Mouse (Mus musculus) embryonic facial prominence, embryonic 11.5 days (tissue): ENCODE data around the gene Tmem50a. TPM values are rescaled to one million over a fixed set of nuclear protein-coding genes. Genes with fewer than 3 reads are reported as not detected.
A peak's percentile ranks its signal among the peaks of the same experiment; 100 is the strongest.

ENCODE experiments used
- ATAC-seq: fragments of 200-750 bp; cut with Nextera tagmentation; replicated peaks from 2 replicates; pipeline ENCODE4 v1.8.0; 2017; ENCODE audit warnings: low read depth; ENCODE audit not compliant: insufficient number of reproducible peaks, low FRiP score, low TSS enrichment
- DNase-seq: peaks from one replicate; pipeline ENCODE4 v3.0.0-alpha.2; 2015; ENCODE audit warnings: low spot score
- H3K27ac ChIP-seq: fragments of 300-500 bp; sonication (generic); replicated peaks from 2 replicates; pipeline ENCODE4 v1.5.1; 2014; ENCODE audit warnings: mild to moderate bottlenecking, low read depth, low read length, control low read depth
- H3K27me3 ChIP-seq: fragments of 300-500 bp; sonication (generic); 2 replicates; pipeline ENCODE4 v1.6.1; 2014; ENCODE audit warnings: mild to moderate bottlenecking, low read length, moderate library complexity, mixed read lengths; ENCODE audit not compliant: control insufficient read depth, insufficient read depth
- H3K36me3 ChIP-seq: fragments of 300-500 bp; sonication (generic); replicated peaks from 2 replicates; pipeline ENCODE4 v1.6.1; 2014; ENCODE audit warnings: low read depth, mild to moderate bottlenecking, low read length, moderate library complexity, mixed read lengths; ENCODE audit not compliant: control insufficient read depth, insufficient read depth
- H3K4me1 ChIP-seq: fragments of 300-500 bp; sonication (generic); 2 replicates; pipeline ENCODE4 v1.6.1; 2014; ENCODE audit warnings: low read length, mixed read lengths; ENCODE audit not compliant: control insufficient read depth, insufficient read depth
- H3K4me2 ChIP-seq: fragments of 300-500 bp; sonication (generic); 2 replicates; pipeline ENCODE4 v1.6.1; 2014; ENCODE audit warnings: low read depth, mild to moderate bottlenecking, control low read depth, low read length, moderate library complexity
- H3K4me3 ChIP-seq: fragments of 300-500 bp; sonication (generic); 2 replicates; pipeline ENCODE4 v1.5.1; 2014; ENCODE audit warnings: low read depth, low read length, control low read depth
- H3K9ac ChIP-seq: fragments of 300-500 bp; sonication (generic); replicated peaks from 2 replicates; pipeline ENCODE4 v1.6.1; 2014; ENCODE audit warnings: mild to moderate bottlenecking, control low read depth, low read length
- H3K9me3 ChIP-seq: fragments of 300-500 bp; sonication (generic); replicated peaks from 2 replicates; pipeline ENCODE4 v1.6.1; 2016; ENCODE audit warnings: mild to moderate bottlenecking, low read length, inconsistent platforms, mixed read lengths; ENCODE audit not compliant: control insufficient read depth
- WGBS: fragments of 180-500 bp; shearing (Covaris S2); extraction: QIAGEN DNeasy Blood & Tissue Kit; methylation state at CpG from one replicate; pipeline ENCODE4 v1.1.7; 2014; 5-methylcytosine and 5-hydroxymethylcytosine counted together
- polyA plus RNA-seq: library from polyadenylated mRNA; unstranded; fragments of >200 nt; fragmentation: Nextera tagmentation; extraction: Ambion mirVana; gene quantifications from 2 replicates; pipeline ENCODE4 v1.2.1, GENCODE M21; 2014

Tmem50a gene
- polyA plus RNA-seq, 1 experiment from 2014 or later = 148 TPM

DNA sequence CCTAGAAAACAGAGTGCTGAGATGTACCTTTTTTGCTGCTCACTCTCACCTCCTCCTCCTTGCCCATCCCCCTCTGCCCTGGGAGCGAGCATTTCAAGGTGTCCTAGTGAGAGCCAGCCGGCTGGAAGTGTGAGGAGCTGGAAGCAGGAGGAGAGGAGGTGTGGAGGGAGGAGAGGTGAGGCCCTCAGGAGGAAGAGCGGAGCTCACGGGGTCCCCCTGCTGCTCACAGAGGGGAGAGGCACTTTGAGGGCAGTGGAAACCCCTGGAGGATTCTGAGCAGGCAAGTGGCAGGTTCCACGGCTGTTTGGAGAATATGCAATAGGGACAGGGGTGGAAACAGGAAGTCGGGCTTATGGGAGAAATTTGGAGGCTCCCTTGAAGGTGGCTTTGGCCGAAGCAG lies 31.6 kb downstream of the Tmem50a start:
- no peak overlapping the region for H3K4me2 ChIP-seq
- no peak overlapping the region for H3K27ac ChIP-seq
- H3K4me1 ChIP-seq = no peaks in the 10 kb centered on the region
- DNase-seq = peak; percentile 57
- no peaks in the 10 kb centered on the region for H3K27me3 ChIP-seq
- no peaks in the 10 kb centered on the region for H3K9me3 ChIP-seq
- no peak overlapping the region for H3K4me3 ChIP-seq
- 34% methylated on average over 7 of the region's 7 CpGs for WGBS
- H3K9ac ChIP-seq = no peak overlapping the region
- ATAC-seq = no peak
- no peaks in the 10 kb centered on the region for H3K36me3 ChIP-seq

DNA sequence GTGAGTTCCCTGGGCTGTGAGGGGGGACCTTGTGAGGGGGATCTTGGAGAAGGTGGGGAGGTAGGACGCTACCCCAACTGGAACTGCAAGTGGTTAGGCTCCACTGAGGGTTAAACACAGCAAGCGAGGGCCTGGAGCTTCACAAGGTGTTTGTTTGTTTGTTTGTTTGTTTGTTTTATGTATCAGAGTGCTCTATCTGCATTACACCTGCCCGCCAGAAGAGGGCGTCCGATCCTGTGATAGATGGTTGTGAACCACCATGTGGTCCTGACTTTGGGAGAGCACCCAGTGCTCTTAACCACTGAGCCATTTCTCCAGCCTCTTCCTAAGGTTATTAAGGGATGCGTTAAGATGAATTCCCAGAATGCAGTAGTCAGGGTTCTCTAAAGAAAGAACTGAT lies 34.8 kb downstream of the Tmem50a start:
- Histone ChIP-seq H3K4me1 (no peaks in the 10 kb centered on the region), H3K4me3 (peak overlapping the region; percentile 26; the same call in 1 of the 2 replicates), H3K36me3 (no peaks in the 10 kb centered on the region), H3K9me3 (no peaks in the 10 kb centered on the region), H3K4me2 (peak overlapping the region; percentile 58; the same call in 1 of the 2 replicates), H3K27ac (no peak overlapping the region), H3K27me3 (no peaks in the 10 kb centered on the region), H3K9ac (no peak overlapping the region; the same call in 1 of the 2 replicates)
- 37% methylated on average over 6 of the region's 6 CpGs for WGBS
- no peak for DNase-seq
- no peak for ATAC-seq

DNA sequence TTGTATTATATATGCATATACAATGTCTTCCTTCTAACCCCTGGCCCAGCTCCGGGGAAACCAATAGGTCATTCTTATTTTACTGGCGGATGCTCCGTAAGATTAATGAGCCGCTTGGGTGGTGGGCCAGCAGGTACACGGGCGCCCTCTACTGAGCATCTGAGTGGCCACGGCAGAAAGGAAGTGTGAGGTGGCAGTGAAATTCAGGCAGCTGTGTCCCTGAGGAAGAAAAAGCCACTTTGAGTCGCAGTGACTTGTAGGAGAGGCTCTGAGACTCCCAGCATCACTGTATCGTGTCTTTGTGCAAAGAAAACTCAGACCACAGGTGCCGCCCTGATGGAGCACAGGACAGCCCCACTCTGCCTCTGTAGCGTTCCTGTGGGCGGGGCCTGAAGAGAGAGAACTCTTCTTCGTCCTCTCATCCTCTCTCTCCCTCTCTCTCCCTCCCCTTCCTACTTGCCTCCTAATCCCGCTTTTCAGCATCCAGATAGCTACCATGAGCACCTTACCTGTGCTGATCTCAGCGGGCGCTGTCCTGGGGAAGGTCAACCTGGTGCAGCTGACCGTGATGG lies 35.3 kb downstream of the Tmem50a start:
- peak overlapping the region; percentile 58 for H3K4me2 ChIP-seq
- H3K4me1 ChIP-seq = no peaks in the 10 kb centered on the region
- no peaks in the 10 kb centered on the region for H3K9me3 ChIP-seq
- no peak for ATAC-seq
- 3% methylated on average over 17 of the region's 17 CpGs for WGBS
- no peak overlapping the region for H3K27ac ChIP-seq
- no peaks in the 10 kb centered on the region for H3K27me3 ChIP-seq
- peak overlapping the region; percentile 26; the same call in 1 of the 2 replicates for H3K4me3 ChIP-seq
- DNase-seq = peak; percentile 82
- no peak overlapping the region; the same call in 1 of the 2 replicates for H3K9ac ChIP-seq
- H3K36me3 ChIP-seq = no peaks in the 10 kb centered on the region

DNA sequence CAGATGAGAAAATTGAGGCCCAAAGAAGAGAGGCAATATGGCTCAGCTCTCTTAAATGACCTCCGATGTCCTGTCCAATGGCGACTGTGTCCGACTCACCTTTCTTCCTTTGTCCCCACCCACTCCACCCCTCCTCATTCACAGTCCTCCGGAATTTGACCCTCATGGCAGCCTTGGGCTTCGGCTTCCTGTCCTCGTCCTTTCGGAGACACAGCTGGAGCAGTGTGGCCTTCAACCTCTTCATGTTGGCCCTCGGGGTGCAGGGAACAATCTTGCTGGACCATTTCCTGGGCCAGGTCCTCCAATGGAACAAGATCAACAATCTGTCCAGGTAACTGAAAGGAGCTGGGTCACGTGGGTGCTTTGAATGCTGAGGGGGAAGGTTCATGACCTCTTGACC lies 38.7 kb downstream of the Tmem50a start:
- Histone ChIP-seq H3K27me3 (no peaks in the 10 kb centered on the region), H3K4me1 (no peaks in the 10 kb centered on the region), H3K4me3 (no peak overlapping the region), H3K9ac (no peak overlapping the region), H3K4me2 (no peak overlapping the region), H3K9me3 (no peaks in the 10 kb centered on the region), H3K36me3 (no peaks in the 10 kb centered on the region), H3K27ac (no peak overlapping the region)
- DNase-seq (no peak), ATAC-seq (no peak)
- WGBS = 74% methylated on average over 9 of the region's 9 CpGs

DNA sequence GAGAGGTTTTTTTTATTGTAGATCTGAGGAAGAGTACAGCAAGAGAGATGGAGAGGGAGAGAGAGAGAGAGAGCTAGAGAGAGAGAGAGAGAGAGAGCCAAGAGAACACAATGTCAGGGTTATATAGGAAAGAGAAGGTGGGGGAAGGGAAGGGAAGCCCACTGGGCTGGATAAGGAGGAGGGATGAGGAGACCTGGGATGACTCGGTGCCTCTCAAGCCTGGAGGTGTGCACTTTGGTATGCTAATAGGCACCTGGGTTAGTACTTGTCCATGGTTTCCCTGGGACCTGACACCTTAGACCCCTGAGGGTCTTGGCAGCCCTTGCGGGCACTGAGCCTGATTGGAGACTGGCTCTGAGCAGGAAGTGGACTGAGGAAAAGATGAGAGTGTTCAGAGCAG lies 42.9 kb downstream of the Tmem50a start:
- no peak overlapping the region for H3K4me3 ChIP-seq
- ATAC-seq (no peak), DNase-seq (no peak)
- no peaks in the 10 kb centered on the region for H3K9me3 ChIP-seq
- no peak overlapping the region for H3K4me2 ChIP-seq
- H3K27me3 ChIP-seq = 0 out of 2 replicates have a peak, but pooled peaks cover 5% of the 10 kb centered on the region
- 39% methylated on average over 2 of the region's 2 CpGs for WGBS
- H3K9ac ChIP-seq = no peak overlapping the region
- H3K36me3 ChIP-seq = no peaks in the 10 kb centered on the region
- no peaks in the 10 kb centered on the region; the same call in 1 of the 2 replicates for H3K4me1 ChIP-seq
- no peak overlapping the region for H3K27ac ChIP-seq

DNA sequence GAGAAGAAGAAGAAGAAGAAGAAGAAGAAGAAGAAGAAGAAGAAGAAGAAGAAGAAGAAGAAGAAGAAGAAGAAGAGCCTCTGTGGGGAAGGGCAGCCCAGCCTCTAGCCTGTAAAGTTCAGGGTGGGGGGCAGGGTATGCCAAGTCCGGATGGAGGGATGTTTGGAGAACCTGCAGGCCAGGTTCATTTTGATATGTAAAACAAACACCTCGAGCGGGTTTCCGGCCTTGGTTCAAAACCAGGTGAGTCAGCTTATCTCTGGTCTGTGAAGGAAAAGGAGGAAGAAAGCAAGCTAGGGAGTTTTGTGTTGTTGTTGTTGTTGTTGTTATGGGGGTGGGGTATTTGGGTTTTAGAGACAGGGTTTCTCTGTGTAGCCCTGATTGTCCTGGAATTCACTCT lies 43.3 kb downstream of the Tmem50a start:
- no peaks in the 10 kb centered on the region for H3K36me3 ChIP-seq
- DNase-seq (no peak), ATAC-seq (no peak)
- H3K27me3 ChIP-seq = 0 out of 2 replicates have a peak, but pooled peaks cover 5% of the 10 kb centered on the region
- no peak overlapping the region for H3K4me3 ChIP-seq
- H3K9me3 ChIP-seq = no peaks in the 10 kb centered on the region
- no peaks in the 10 kb centered on the region; the same call in 1 of the 2 replicates for H3K4me1 ChIP-seq
- no peak overlapping the region for H3K4me2 ChIP-seq
- 44% methylated on average over 4 of the region's 4 CpGs for WGBS
- no peak overlapping the region for H3K27ac ChIP-seq
- no peak overlapping the region for H3K9ac ChIP-seq

DNA sequence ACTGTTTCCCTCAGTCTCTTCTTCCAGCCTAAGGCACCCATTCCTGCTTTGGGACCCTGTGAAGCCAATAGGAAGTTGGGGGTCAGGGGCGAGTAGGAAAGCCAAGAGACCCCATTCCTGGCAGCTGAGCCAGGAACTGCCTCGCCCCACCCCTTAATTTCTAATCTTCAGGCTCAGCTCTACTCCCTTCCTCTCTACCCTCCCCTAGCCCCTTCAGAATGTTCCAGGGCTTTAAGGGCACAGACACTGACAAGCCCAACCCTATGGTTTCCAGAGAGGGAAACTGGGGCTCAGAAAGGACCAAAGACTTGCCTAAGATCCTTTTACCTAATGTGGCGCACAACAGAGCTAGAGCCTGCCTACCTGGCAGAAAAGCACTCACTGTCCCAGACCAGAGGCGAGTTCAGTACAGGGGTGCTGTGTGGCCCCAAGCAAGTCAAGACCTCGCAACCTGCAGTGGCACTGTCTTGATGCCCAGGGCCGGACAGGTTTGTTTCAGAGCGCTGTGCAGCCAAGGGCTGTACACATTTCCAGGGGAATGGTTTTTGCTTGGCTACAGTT lies 44.9 kb downstream of the Tmem50a start:
- ATAC-seq = no peak
- WGBS = 42% methylated on average over 7 of the region's 7 CpGs
- Histone ChIP-seq H3K9ac (peak overlapping the region; percentile 18; the same call in 1 of the 2 replicates), H3K9me3 (no peaks in the 10 kb centered on the region), H3K27me3 (0 out of 2 replicates have a peak, but pooled peaks cover 5% of the 10 kb centered on the region), H3K27ac (no peak overlapping the region), H3K4me3 (0 out of 2 replicates have a peak overlapping the region, but pooled peaks have one; percentile 1), H3K4me2 (peak overlapping the region; percentile 28; the same call in 1 of the 2 replicates), H3K36me3 (no peaks in the 10 kb centered on the region), H3K4me1 (no peaks in the 10 kb centered on the region; the same call in 1 of the 2 replicates)
- no peak for DNase-seq

DNA sequence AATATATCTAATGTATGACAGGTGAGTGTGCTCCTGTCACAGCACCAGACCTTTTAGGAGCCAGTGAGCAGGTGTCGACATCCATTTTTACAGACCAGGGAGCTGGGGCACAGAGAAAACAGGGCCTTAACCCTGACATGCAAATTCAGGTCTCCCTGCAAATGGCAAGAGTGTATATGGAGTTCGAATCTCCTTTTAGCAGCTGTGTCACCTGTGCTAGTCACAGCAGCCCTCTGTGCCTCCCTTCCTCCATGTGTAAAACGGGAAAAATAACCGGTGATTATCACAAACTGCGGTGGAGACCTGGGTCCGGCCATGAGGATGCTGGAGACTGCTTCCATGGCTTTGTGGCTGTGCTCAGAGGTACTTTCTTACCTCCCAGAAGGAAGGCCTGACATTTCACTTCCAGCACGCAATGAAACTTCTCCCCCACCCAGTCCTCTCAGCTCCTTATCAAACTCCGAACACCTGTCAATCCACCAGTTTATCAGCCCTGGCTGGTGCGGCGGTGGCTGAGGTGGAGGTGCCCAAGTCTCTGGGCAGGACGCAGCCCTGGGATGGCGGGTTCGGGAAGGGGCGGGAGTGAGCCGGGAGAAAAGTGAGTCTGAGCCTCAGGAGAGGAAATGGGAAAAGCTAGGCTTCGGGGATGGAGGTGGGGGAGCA lies 45.6 kb downstream of the Tmem50a start:
- WGBS = 7% methylated on average over 16 of the region's 16 CpGs
- no peaks in the 10 kb centered on the region for H3K36me3 ChIP-seq
- peak overlapping the region; percentile 28 for H3K4me2 ChIP-seq
- H3K9me3 ChIP-seq = no peaks in the 10 kb centered on the region
- H3K27ac ChIP-seq = no peak overlapping the region; the same call in 1 of the 2 replicates
- no peak for ATAC-seq
- no peaks in the 10 kb centered on the region; the same call in 1 of the 2 replicates for H3K4me1 ChIP-seq
- 0 out of 2 replicates have a peak, but pooled peaks cover 5% of the 10 kb centered on the region for H3K27me3 ChIP-seq
- DNase-seq = no peak
- H3K4me3 ChIP-seq = 0 out of 2 replicates have a peak overlapping the region, but pooled peaks have one; percentile 1
- H3K9ac ChIP-seq = peak overlapping the region; percentile 18; the same call in 1 of the 2 replicates
